Mouse (Mus musculus) MN1 (cell line): ENCODE data around the gene Nup107.

Source experiments
- DNase-seq: peaks from one replicate; pipeline ENCODE4 v3.0.0-alpha.2; 2016; ENCODE audit warnings: low spot score

The Nup107 gene

DNA sequence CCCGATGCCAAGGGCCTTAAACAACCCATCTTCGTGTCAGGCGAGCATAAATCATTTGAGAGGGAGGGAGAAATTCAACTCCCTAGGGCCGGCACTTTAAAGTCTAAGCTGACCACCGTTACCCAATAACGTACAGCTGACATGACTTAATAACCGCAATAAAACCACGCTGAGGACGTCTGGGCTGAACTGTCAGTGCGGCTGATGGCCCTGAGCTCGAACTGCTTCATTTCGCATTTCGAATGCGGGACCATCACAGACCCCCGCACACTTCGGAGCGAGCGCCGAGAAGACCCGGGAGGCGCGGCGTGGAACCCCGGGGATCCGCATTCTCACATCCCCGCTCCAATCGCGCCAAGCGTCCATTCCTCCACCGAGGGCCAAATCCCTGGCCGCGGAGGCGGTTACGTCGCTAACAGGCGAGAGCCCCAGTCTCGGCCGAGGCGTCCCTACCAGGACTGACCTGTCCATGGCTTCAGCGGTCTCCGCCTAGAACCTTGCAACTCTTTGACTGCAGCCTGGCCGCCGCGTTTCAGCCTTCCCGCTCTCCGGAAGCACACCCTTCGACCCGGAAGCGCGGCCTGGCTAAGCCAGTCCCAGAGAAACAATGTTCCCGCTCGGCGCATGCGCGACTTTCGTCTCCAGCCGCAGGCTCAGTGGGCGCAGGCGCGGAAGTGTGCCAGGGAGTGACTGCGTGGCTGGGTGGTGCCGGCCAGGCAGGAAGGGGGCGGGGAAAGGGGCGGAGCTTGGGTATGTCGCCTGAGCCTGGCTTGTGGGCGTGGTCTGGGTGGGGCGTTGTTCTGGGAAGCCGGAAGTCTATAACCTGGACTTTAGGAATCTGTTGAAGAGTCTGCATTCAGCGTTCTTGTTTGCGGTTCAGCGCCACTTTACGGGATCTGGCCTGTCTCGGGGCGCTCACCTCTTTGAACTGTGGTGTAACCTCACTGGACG, at the start of gene Nup107:
Gene Nup107, minus strand, starts transcription at position 565 of the 951 bp plus-strand sequence.
- DNase-seq = peak; percentile 100

DNA sequence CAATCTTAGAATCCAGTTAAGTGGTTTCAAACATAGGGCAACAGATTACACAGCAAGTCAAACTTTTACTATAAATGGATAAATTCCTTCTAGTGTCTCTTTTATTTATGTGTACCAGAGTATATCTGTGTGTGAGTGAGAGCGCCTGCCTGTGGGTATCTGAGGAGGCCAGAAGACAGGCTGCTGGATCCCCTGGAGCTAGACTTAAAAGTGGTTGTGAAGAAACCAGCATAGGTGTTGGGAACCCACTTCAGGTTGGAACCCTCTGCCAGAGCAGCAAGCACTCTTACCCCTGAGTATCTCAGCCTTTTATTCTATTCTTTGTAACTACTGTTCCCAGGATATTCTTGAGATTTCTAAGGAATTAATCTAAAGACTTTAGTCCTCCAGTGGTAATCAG, 49.3 kb upstream of the Nup107 start:
- no peak for DNase-seq

DNA sequence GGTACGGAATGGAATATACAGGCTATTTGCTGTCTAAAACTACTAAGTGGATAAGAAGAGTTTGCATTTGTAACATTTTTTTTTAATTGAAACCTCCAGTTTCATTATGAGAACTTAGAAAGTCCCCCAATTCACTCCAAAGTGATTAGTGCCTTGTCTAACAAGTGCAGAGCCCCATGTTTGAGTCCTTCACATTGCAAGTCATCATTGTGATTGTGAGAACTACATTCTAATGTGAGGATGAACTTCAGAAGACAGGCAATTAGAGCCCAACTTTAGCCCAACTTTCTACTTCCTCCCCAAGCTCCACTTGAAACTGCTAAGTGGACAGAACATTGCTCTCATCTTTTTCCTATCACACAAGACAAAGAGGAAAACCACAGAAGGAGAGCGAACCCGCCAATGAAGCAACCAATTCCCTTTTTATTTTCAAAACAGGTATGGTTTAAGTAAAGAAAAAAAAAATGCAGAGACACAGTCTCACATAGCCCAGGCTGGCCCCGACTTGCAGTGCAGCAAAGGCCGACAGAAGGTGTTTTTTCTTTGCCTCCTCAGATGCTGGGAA, 48.0 kb upstream of the Nup107 start:
- no peak for DNase-seq

DNA sequence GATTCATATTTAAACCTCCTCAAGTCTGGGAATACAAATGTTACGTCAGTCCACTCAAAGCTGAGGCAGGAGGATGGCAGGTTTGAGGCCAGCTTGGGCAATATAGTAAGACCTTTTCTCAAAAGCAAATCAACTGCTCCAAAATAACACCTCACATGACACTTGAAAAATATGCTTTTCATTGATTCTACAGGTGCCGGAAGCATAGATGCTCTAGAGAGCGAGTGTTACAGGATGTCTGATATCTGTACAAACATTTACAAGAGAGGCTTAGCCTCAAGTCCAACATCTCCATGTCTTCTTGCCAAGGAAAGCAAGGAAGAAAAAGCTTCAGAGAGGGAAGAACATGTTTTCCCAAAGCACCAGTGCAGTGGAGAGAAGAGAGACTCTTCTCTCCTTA, 47.2 kb upstream of the Nup107 start:
- DNase-seq = no peak

DNA sequence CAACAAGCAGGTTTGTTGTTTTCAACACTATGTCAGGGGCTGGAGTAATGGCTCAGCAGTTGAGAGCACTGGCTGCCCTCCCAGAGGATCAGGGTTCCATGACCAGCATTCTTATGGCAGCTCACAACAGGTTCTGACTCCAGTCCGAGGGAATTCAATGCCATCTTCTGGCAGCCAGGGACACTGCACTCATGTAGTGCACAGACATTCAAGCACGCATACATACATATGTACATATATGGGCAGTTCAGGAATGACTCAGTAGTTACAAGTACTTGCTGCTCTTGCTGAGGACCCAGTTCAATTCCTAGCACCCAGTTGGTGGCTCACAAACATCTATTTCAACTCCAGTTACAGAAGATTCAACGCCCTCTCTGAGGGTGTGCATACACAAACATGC, 46.4 kb upstream of the Nup107 start:
- no peak for DNase-seq

DNA sequence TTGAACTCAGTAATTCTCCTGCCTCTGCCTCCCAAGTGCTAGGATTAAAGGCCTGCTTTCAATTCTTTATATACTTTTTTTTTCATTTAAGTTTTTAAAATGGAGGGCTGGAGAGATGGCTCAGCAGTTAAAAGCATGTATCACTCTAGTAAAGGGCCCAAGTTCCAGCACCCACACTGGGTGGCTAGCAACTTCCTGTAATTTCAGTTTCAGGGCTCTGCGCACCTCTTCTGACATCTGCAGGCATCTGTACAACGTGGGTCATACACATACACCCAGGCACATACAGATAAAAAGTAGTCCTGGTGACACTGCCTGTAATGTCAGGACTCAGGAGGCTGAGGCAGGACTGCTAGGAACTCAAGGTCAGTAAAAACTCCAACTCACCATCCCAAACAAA, 43.8 kb upstream of the Nup107 start:
- DNase-seq = no peak

DNA sequence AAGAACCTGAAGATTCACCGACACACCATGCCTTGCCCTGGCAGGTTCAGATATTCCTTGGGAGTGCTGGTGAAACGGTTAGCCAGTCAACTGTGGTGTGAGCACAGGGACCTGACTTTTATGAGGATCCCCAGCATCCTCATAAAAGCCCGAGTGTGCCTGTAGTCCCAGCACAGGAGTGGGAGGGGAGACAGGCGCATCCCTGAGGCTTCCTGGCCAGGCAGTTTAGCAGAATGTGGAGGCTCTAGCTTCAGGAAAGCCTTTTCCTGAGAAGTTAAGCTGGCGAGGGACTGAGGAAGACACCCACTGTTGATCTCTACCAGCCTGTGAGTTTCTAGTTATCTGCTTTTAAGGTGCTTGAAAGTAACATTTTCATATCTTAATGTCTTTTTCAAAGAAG, 42.9 kb upstream of the Nup107 start:
- DNase-seq = no peak

DNA sequence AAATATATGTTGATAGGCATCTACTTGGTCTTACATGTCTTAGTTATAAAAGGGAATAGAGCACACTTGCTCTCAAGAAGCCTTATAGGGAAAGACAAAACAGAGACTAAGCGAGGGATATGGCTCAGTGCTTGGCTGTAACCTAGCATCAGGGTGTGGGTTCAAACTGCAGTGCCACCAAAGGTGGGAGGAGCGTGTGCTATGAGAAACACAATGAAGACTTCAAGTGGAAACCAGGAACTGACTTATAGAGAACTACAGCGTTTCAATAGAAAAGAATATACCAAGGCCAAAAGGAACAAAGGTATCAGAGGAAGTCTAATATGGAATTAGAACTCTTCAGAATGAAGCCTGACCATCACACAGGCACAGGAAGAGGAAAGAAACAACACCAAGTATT, 38.3 kb upstream of the Nup107 start:
- DNase-seq = no peak

DNA sequence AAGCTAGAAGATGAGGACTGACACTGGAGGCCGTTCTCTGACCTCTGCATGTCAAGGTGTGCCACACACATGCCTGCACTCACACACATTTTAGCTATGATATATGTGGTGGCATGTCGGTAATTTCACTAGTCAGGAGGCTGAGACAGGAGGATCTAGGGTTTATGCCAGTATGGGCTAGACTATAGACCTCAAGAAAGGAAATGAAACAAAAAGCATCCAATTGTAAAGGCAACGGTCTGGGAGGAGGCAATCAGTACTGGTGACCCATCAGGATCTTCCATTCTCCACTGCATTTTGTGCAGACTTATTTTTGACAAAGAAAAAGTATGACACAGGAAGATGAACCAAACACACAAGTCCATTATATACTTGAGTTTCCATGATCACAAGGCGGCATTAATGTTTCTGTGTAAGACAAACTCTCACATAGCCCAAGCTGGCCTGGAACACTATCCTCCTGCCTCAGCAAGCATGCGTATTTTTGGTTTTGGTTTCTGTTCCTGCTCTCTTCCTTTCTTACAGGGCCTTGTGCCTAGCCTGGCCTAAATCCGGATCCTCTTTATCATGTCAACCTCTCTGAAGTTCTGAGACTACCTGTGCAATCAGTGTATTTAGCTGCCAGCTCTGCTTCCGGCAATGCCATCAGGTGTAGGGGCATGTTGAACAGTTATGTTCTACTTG, 37.1 kb upstream of the Nup107 start:
- no peak for DNase-seq

DNA sequence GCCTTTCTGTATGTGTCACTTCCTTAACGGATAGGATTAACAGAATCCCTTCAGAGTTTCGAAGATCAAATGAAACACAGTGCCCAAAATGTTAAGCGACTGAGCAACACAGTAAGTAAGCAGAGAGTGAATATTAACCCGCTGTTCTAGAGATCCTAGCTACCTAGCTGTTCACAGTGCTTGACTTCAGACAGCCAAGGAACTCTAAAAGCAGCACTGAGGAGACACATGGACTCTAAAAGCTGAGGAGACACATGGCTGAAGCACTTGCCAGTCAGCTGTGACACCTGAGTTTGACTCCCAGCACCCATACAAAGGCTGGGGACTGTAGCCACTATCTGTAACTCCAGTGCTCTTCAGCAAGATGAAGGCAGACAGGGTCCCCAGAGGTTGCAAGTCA, 36.5 kb upstream of the Nup107 start:
- DNase-seq = no peak

DNA sequence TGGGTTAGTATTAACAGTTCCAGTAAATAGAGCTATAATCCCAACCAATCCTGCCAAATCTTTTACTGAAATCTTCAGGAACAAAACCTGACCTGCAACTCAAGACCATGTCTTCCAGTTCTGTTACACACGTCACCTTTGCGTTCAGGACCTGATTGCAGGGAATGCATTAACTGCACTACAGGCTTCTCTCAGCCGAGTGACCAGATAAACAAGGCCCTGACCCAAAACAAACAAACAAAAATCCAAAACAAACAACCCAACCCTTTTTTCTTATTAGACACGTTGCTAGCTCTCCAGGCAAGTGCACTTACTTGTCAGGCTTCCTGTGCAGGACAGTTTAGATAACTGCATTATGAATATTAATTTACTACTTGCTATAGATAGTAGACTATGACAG, 36.0 kb upstream of the Nup107 start:
- DNase-seq = no peak

DNA sequence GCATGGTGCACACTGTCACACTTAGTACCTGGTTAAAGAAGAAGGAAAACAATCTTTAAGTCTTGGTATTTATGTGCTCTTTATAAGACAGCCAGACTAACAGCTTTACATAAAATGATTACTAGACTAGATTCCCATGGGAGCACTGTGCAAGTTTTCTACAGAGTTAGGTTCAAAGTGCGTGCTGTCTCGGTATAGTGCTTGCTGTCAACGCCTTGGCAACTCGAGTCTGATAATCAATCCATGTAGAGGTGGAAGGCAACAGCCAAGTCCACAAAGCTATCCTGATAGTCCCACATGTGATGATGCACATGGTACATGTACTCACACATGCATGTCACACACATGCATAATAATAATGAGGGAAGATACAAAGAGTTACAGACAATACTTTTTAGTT, 32.1 kb upstream of the Nup107 start:
- DNase-seq = no peak

DNA sequence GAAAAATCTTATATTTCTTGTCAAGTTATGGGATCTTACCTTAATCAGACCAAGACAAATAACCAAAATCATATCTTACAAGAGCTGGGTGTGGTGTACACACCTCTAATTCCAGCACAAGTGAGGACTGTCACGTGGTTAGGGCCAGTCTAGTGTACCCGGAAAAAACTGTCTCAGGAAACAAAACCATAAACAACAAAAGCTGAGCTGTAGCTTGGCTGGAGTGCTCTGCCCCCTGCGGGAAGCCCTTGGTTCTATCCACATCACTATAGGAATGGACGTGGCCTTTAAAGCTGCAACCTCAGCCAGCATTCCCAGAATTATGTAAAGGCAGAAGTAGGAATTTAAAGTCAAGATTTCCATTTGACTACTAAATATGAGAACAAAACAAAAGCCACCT, 31.6 kb upstream of the Nup107 start:
- DNase-seq = no peak

DNA sequence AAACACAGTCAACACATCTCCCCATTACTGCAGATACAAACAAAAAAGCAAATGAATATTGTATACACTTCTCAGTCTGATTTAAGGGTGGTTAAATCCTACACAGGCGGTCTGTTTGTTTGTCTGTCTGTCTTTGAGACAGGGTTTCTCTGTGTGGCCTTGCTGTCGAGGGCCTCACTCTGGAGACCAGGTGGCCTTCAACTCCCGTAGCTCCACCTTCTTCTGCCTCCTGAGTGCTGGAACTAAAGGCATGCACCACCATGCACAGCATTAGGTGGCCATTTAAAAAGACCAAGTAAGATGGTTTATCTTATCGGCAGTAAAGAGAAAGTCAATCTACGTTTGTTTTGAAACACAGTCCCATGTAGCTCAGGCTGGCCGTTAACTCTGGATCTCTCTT, 30.8 kb upstream of the Nup107 start:
- DNase-seq = no peak

DNA sequence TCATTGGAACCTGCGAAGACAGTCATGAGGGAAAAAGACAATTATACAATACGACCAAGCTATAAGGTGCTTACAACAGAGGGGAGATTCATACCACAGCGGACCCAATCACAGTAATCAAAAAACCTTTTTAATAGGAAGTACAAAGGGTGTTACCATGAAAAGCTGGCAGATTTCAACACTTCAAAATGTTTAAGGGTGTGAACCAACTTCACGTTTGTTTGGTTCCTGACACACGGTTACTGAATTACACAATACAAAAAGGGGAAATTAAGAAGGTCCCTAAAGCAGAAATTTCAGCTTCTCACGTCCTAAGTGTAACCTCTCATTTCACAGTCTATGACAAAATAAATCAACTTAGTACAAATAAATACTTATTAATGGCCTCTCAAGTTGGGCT, 26.1 kb upstream of the Nup107 start:
- DNase-seq = no peak

DNA sequence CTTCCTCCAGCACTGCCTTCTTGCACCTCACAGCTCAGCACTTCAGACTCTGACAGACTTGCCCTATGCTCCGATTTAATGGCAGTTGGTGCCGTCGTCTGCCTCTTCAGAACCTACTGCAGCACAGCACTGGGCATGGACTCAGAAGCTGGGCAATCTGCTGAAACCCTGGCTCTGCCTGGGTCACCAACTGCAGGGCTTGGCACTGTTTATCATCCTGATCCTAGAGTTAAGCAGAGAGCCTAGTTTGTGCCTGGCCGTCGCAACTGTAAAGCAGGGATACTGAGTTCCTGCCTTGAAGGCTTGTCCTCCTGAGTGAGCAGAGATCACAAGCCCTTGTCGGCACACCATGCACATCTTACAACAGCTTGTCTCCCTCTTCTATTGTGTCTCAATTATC, 24.2 kb upstream of the Nup107 start:
- DNase-seq = no peak

DNA sequence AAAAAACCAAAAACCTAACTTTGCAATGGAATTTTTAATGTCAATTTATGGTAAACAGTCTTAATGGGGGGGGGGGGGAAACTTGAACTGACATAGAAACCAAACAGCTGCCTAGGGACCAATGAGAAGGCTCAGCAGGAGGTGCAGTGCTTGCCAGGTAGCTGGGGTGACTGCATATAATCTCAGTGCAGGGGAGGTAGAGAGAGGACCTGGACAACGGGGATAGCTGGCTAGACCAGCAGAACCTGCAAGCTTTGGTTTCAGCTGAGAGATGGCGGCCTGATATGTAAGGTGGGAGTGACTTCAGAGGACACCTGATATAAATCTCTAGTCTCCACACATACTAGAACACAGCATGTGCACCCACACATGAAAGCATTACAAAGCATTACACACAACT, 20.0 kb upstream of the Nup107 start:
- DNase-seq = no peak

DNA sequence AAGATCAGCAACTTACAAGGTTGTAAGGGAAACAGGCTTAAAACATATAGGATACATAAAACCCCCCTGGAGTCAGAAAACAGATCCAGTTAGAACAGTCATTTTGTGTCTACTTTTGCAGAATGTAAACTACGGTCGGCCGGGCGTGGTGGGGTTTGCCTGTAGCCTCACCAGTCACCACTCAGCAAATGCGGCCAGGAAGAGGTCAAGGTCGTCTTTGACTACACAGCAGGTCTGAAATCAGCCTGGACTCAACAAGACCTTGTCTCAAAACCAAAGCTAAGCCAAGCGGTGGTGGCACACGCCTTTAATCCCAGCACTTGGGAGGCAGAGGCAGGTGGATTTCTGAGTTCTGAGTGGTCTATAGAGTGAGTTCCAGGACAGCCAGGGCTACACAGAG, 19.1 kb upstream of the Nup107 start:
- no peak for DNase-seq

DNA sequence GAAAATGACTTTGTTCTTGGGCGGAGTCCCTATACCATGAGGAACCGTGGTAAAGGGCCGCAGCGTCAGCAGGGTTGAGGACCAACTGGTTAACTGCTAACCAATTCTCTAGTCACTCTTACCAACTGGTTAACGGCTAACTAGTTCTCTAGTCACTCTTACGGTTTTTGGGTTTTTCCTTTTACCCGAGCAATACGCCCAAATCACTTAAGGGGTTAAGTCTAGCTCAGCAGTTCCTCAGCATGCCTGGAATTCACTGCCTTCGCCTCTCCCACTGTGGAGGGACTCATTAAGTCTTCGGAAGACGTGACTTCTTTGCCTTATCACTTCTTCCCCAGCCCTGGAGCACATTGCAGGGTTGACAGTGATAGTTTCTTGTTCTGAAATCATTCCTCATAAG, 18.0 kb upstream of the Nup107 start:
- no peak for DNase-seq

DNA sequence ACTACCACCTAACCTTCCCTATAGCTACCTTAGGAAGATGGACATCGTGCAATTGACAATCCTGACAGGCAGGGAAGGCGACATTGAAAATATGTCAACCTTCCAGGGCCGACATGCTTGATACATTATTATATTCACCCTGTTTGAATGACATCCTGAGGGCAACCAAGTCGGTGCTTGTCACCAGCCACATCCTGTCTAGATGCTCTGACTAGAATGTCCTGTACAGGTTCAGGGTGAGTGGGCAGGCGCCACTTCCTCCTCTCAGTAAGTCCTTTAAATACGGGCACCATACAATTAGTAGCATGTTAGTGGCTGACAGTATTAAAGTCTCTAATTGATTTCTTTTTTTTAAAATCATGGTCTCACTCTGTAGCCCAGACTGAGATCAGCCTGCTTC, 15.6 kb upstream of the Nup107 start:
- DNase-seq = no peak

DNA sequence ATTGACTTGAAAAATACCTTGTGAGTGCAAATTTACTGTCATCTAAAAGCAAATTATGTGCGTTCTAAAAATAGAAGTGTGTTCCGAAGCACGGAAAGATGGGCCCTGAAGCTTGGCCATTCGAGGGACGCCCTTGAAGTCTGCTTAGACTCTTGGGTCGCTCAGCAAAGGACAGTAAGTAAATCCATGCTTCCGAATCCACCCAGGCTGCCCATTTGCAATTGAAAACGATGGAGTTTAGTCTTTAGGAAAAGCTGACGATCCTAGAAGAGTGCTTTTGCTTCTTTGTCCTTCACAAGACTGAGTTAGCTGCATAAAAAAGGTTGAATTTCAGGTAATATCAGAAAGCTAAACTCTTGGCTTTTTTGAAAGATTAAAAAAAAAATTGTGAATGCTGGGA, 13.4 kb upstream of the Nup107 start:
- DNase-seq = no peak

DNA sequence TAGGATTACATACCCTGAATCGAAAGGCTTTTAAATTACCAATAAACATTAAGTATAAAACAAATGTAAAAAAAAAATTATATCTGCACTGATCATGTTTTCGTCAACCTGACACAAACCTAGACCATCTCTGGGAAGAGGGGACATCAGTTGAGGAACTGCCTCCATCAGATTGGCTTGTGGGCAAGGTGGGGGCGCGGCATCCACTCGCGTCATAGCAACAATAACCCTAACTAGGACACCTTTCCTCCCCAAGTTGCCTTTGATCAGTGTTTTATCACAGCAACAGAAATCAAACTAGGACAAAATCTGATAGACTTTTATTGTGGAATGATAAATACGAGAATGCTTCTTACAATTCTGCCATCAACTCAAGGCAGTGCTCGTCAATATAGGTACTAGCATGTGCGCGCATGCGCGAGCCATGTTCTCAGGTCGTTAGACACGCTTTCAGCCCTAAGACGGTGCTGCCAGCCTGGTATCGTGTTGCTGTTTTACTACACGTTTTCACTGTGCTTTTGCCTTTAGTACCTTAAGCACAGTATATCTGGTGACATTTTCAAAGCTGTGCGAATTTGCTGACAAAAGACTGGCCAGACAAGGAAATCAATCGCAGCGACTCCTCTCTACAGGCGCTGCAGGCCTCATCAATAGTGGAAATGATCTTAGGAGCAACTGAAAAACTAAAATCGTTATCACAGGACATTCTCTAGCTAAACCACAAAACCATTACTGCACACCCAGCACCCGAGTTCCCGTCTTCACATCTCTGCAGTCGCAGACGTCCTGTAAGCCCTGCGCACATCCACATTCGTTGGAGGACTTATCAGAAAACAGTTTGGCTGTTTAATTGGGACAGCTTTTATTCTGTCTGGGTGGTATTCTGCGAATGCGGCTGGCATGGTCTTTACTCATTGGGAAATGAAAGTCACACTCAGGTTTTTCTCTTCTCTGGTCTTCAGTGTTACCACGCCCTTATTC, 11.7 kb upstream of the Nup107 start:
- DNase-seq = no peak
